ENCODE assay signal across 23 mouse cellular contexts in genomic region chrX:102244334-102244733, GRCm38 (mm10). TPM values are rescaled to one million over a fixed set of nuclear protein-coding genes. Genes with fewer than 3 reads are reported as not detected.
DNase-seq lines count a peak whose midpoint lies in the region; ATAC-seq and TF ChIP-seq lines count a peak whose summit lies in the region.
"Had no signal": no experiment of that assay in that cellular context is flagged by ENCODE, and none has a peak within 500 bp of the region (broad histone marks: within the 10 kb centered on the region; RNA-seq: fewer than 3 reads in every experiment).

No protein-coding gene starts in this region.

- H3K27me3 ChIP-seq in intestine, postnatal 0 days (replicated peaks; ENCODE audit: control insufficient read depth, insufficient read depth, low read length): no peaks in the 10 kb centered on the region; the same call in 1 of the 2 replicates
- peaks cover 12% of the 10 kb centered on the region for H3K27me3 ChIP-seq in intestine, embryonic 15.5 days (replicated peaks)

- peak; percentile 54 for TF ChIP-seq CTCF in intestine, postnatal 0 days (IDR thresholded peaks at IDR 0.05; ENCODE audit: low read depth)
- TF ChIP-seq CTCF in lung, adult 2 months (IDR thresholded peaks at IDR 0.05; ENCODE audit: insufficient read depth, low read length): 0 out of 2 replicates have a peak, but pooled peaks have one; percentile 4

- H3K4me2 ChIP-seq in intestine, postnatal 0 days (replicated peaks; ENCODE audit: low read depth): no peak overlapping the region
- H3K4me2 ChIP-seq in intestine, embryonic 15.5 days (replicated peaks): no peak overlapping the region
- H3K4me2 ChIP-seq: embryonic facial prominence, embryonic 15.5 days; heart, embryonic 12.5 days; hindbrain, embryonic 15.5 days; limb, embryonic 12.5 days; liver, embryonic 15.5 days had no signal

- 41% methylated on average over 2 of the region's 2 CpGs for WGBS in intestine, postnatal 0 days
- WGBS in intestine, embryonic 15.5 days: 57% methylated on average over 2 of the region's 2 CpGs
- WGBS in lung, adult 2 months: 52% methylated on average over 2 of the region's 2 CpGs

- no peak overlapping the region for H3K27ac ChIP-seq in intestine, postnatal 0 days (ENCODE audit: low read depth, low read length)
- H3K27ac ChIP-seq in intestine, embryonic 15.5 days: no peak overlapping the region
- H3K27ac ChIP-seq: embryonic facial prominence, embryonic 15.5 days; gastrocnemius, adult 2 months; hindbrain, embryonic 15.5 days; limb, embryonic 12.5 days; liver, embryonic 15.5 days; macrophage; midbrain, embryonic 10.5 days had no signal

- H3K4me3 ChIP-seq in intestine, postnatal 0 days (ENCODE audit: low read depth, low read length): no peak overlapping the region
- H3K4me3 ChIP-seq in intestine, embryonic 15.5 days (replicated peaks): no peak overlapping the region
- no peak overlapping the region for H3K4me3 ChIP-seq in lung, adult 2 months (replicated peaks; ENCODE audit: extremely low read depth, low read depth, low read length)
- H3K4me3 ChIP-seq: embryonic facial prominence, embryonic 15.5 days; gastrocnemius, adult 2 months; heart, embryonic 12.5 days; hindbrain, embryonic 15.5 days; limb, embryonic 12.5 days; liver, embryonic 15.5 days; midbrain, embryonic 10.5 days had no signal

- no peak for ATAC-seq in intestine, postnatal 0 days
- no peak for ATAC-seq in intestine, embryonic 15.5 days
- ATAC-seq: activated CD4-positive, CD25-positive, alpha-beta regulatory T cell, adult 4 months had no signal

- H3K36me3 ChIP-seq in intestine, postnatal 0 days (ENCODE audit: control insufficient read depth, insufficient read depth): no peaks in the 10 kb centered on the region
- no peaks in the 10 kb centered on the region for H3K36me3 ChIP-seq in intestine, embryonic 15.5 days
- H3K36me3 ChIP-seq: embryonic facial prominence, embryonic 15.5 days; hindbrain, embryonic 15.5 days; liver, embryonic 15.5 days; midbrain, embryonic 10.5 days had no signal

- TF ChIP-seq POLR2A in lung, adult 2 months (IDR thresholded peaks at IDR 0.05; ENCODE audit: borderline replicate concordance, extremely low read depth, low read depth, low read length): no peak

- H3K9me3 ChIP-seq in intestine, postnatal 0 days (ENCODE audit: control insufficient read depth): no peaks in the 10 kb centered on the region
- H3K9me3 ChIP-seq in intestine, embryonic 15.5 days: no peaks in the 10 kb centered on the region
- H3K9me3 ChIP-seq: embryonic facial prominence, embryonic 15.5 days; heart, embryonic 12.5 days; hindbrain, embryonic 15.5 days; limb, embryonic 12.5 days; liver, embryonic 15.5 days; midbrain, embryonic 10.5 days had no signal

- H3K9ac ChIP-seq in intestine, postnatal 0 days (ENCODE audit: low read depth, low read length): no peak overlapping the region
- H3K9ac ChIP-seq in intestine, embryonic 15.5 days: no peak overlapping the region
- H3K9ac ChIP-seq: embryonic facial prominence, embryonic 15.5 days; heart, embryonic 12.5 days; hindbrain, embryonic 15.5 days; limb, embryonic 12.5 days; liver, embryonic 15.5 days had no signal

- no peaks in the 10 kb centered on the region for H3K4me1 ChIP-seq in intestine, postnatal 0 days (replicated peaks; ENCODE audit: control insufficient read depth, insufficient read depth, low read length)
- no peaks in the 10 kb centered on the region for H3K4me1 ChIP-seq in intestine, embryonic 15.5 days (replicated peaks)
- H3K4me1 ChIP-seq in lung, adult 2 months (ENCODE audit: control insufficient read depth, insufficient read depth, low read length): no peaks in the 10 kb centered on the region
- H3K4me1 ChIP-seq: embryonic facial prominence, embryonic 15.5 days; heart, embryonic 12.5 days; hindbrain, embryonic 15.5 days; limb, embryonic 12.5 days; liver, embryonic 15.5 days; midbrain, embryonic 10.5 days had no signal

- DNase-seq in lung, adult 2 months: no peak
- DNase-seq in lung, adult 18-20 months: no peak
- peak; percentile 19 for DNase-seq in A20 (ENCODE audit: low read depth, low spot score)
- DNase-seq in brain, adult 2 months (ENCODE audit: low read depth, low spot score): peak; percentile 4
- no peak for DNase-seq in adrenal gland, postnatal 10 days
- DNase-seq: adrenal gland, postnatal 14 days; cerebellum, adult 11 months; cerebellum, postnatal 25 days; gastrocnemius, adult 2 months; heart, postnatal 36 days; kidney, adult 18-20 months; thymus, adult 18-20 months had no signal

RNA-seq across cellular contexts. Expression of gene Cited1, which starts 7.6 kb away (rescaled TPM):
- polyA plus RNA-seq in intestine, postnatal 0 days (2015; fragmentation: Nextera tagmentation; extraction: Ambion mirVana): 0.67 and 0.68 TPM in 2 replicates
- 7.1 and 7.4 TPM in 2 replicates for polyA plus RNA-seq in intestine, embryonic 15.5 days (2015; fragmentation: Nextera tagmentation; extraction: Ambion mirVana)
- polyA plus RNA-seq in lung, adult 2 months (2012; rRNA removed): 0.40 and 0.59 TPM in 2 replicates
- total RNA-seq in adrenal gland, postnatal 10 days (2021): 1 to 10 TPM; 1.7 to 1.8 TPM
- total RNA-seq: monocyte, adult 5-6 weeks had no signal
- polyA plus RNA-seq: macrophage had no signal

RNA-seq across cellular contexts. Expression of gene Rps4x, which starts 55.1 kb away (rescaled TPM):
- polyA plus RNA-seq in intestine, postnatal 0 days (2015; fragmentation: Nextera tagmentation; extraction: Ambion mirVana): 448 and 474 TPM in 2 replicates
- 764 and 787 TPM in 2 replicates for polyA plus RNA-seq in intestine, embryonic 15.5 days (2015; fragmentation: Nextera tagmentation; extraction: Ambion mirVana)
- polyA plus RNA-seq in lung, adult 2 months (2012; rRNA removed): 278 and 471 TPM in 2 replicates
- total RNA-seq in adrenal gland, postnatal 10 days (2021): 1,000 to 10,000 TPM; 1,082 to 1,181 TPM

Comparison
In these comparisons a context has a peak if more than half of its experiments do, and no peak if none do; other contexts are left out.
1. DNase-seq: peak in A20 (single experiment) and brain, adult 2 months (single experiment); none in lung, adult 2 months (single experiment), lung, adult 18-20 months (0 of 2) and adrenal gland, postnatal 10 days (single experiment).